Mouse (Mus musculus) bone marrow macrophage, adult 2 months (primary cell): ENCODE measurements around the gene Gcn1l1.

Experiments used
- CTCF ChIP-seq: IDR thresholded peaks from 2 replicates; pipeline ENCODE4 v1.5.1; 2012; ENCODE audit warnings: low read depth, mild to moderate bottlenecking, low read length, moderate library complexity
- POLR2A ChIP-seq: IDR thresholded peaks from 2 replicates; pipeline ENCODE4 v1.6.1; 2012; ENCODE audit warnings: mild to moderate bottlenecking, low read depth, low read length, borderline replicate concordance

- TF ChIP-seq POLR2A (no peak), CTCF (no peak)
These were observed 85.8 kb downstream of the Gcn1l1 start for GRCm38 (mm10) chr5:115650885-115651284.
